Mouse (Mus musculus) forebrain, embryonic 16.5 days (tissue): Measurements from ENCODE around the gene Oit1. TPM values are rescaled to one million over a fixed set of nuclear protein-coding genes. Genes with fewer than 3 reads are reported as not detected.
A peak's percentile ranks its signal among the peaks of the same experiment; 100 is the strongest.

Source experiments
- ATAC-seq: fragments of 200-750 bp; cut with Nextera tagmentation; 2 replicates; pipeline ENCODE4 v1.8.0; 2017; ENCODE audit warnings: mild to moderate bottlenecking, moderate library complexity
- H3K27ac ChIP-seq: fragments of 300-500 bp; sonication (generic); 2 replicates; pipeline ENCODE4 v1.5.1; 2014; ENCODE audit warnings: low read length, control low read depth
- H3K27me3 ChIP-seq: fragments of 300-500 bp; sonication (generic); replicated peaks from 2 replicates; pipeline ENCODE4 v1.6.1; 2014; ENCODE audit warnings: low read length; ENCODE audit not compliant: control insufficient read depth, insufficient read depth
- H3K36me3 ChIP-seq: fragments of 300-500 bp; sonication (generic); 2 replicates; pipeline ENCODE4 v1.6.1; 2014; ENCODE audit not compliant: control insufficient read depth, insufficient read depth
- H3K4me1 ChIP-seq: fragments of 300-500 bp; sonication (generic); replicated peaks from 2 replicates; pipeline ENCODE4 v1.6.1; 2014; ENCODE audit warnings: low read length; ENCODE audit not compliant: control insufficient read depth, insufficient read depth
- H3K4me2 ChIP-seq: fragments of 300-500 bp; sonication (generic); 2 replicates; pipeline ENCODE4 v1.6.1; 2014; ENCODE audit warnings: mild to moderate bottlenecking, low read length, control low read depth
- H3K4me3 ChIP-seq: fragments of 300-500 bp; sonication (generic); replicated peaks from 2 replicates; pipeline ENCODE4 v1.5.1; 2014; ENCODE audit warnings: mild to moderate bottlenecking, low read length, control low read depth
- H3K9ac ChIP-seq: fragments of 300-500 bp; sonication (generic); replicated peaks from 2 replicates; pipeline ENCODE4 v1.6.1; 2014; ENCODE audit warnings: low read depth, low read length, control low read depth
- H3K9me3 ChIP-seq: fragments of 300-500 bp; sonication (generic); 2 replicates; pipeline ENCODE4 v1.6.1; 2016; ENCODE audit warnings: low read length; ENCODE audit not compliant: control insufficient read depth
- WGBS: fragments of 180-500 bp; shearing (Covaris S2); extraction: QIAGEN DNeasy Blood & Tissue Kit; methylation state at CpG from one replicate; pipeline ENCODE4 v1.1.7; 2014; 5-methylcytosine and 5-hydroxymethylcytosine counted together
- polyA plus RNA-seq: library from polyadenylated mRNA; unstranded; fragments of >200 nt; fragmentation: Nextera tagmentation; extraction: Ambion mirVana; gene quantifications from 2 replicates; pipeline ENCODE4 v1.2.1, GENCODE M21; 2015

Oit1 gene
- polyA plus RNA-seq, 1 experiment from 2014 or later = not detected

DNA sequence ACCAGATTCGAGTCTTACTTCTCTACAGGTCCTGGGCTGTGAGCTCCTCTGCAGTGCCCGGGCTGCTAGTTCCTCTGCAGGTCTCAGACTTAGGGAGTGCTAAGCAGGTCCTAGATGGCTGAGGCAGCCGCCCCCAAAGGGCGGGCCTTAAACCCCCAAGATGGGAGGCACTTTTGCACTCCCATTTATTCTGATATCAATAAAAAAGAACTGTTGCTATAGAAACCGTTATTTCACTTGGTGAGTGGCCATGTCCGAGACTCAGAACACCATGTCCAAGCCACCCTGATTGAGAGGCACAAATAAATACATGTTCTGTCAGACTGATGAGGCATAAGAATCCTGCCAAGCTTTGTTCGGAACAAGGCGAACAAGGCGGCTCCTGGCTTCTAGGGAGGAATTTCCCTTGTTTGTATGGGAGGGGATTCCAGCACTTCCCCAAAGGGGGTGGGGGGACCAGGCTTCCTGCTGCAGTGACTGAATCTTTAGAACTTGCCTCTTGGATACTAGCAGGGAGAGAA is 68.9 kb downstream of the Oit1 start:
- 8% methylated on average over 9 of the region's 9 CpGs for WGBS
- no peaks in the 10 kb centered on the region for H3K27me3 ChIP-seq
- no peaks in the 10 kb centered on the region for H3K36me3 ChIP-seq
- no peak overlapping the region for H3K4me3 ChIP-seq
- H3K9me3 ChIP-seq = no peaks in the 10 kb centered on the region
- ATAC-seq = peak; percentile 57
- peak overlapping the region; percentile 30 for H3K9ac ChIP-seq
- peaks cover 9% of the 10 kb centered on the region for H3K4me1 ChIP-seq
- no peak overlapping the region for H3K27ac ChIP-seq
- H3K4me2 ChIP-seq = no peak overlapping the region

DNA sequence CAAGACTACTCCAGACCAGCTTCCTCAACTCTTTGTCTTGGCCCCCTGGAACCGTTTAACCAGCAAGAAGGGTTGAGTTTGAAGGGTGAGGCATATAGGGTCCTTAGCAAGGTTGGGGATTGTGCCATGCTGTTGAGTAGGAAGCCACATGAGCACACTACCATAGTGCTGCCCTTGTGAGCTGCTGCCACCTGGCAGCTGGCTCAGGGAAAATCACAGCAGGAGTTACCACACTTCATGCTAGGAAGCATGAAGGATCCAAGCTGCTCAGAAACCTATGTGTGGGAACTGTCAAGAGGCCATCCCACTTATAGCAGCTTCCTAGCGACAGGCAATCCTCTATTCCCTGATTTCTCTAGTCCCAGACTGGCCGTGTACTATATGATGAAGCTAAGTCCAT is 69.9 kb downstream of the Oit1 start:
- Histone ChIP-seq H3K4me1 (peaks cover 9% of the 10 kb centered on the region), H3K4me2 (no peak overlapping the region), H3K27me3 (no peaks in the 10 kb centered on the region), H3K36me3 (no peaks in the 10 kb centered on the region), H3K9me3 (no peaks in the 10 kb centered on the region), H3K9ac (no peak overlapping the region), H3K27ac (no peak overlapping the region), H3K4me3 (no peak overlapping the region)
- no peak for ATAC-seq
- WGBS = 92% methylated on average over 3 of the region's 3 CpGs

DNA sequence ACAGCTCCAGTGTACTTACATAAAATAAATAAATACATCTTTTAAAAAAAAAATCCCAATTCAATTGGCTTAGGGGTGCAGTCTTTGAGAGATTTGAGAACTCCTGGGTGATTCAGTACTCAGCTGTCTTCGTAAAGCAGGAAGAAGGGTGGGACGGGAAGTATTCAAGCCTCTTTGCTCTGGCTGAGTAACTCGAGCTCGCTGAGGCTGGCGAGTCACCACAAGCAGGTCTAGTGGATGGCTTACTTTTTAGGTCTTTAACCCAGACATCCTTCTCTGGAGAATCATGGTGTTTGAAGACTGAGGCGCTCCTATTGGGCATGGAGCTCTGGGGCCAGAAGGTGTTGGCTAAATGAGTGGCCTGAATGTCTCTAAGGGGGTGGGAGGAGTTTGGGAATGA is 71.7 kb downstream of the Oit1 start:
- H3K9me3 ChIP-seq = no peaks in the 10 kb centered on the region
- H3K27ac ChIP-seq = no peak overlapping the region
- 90% methylated on average over 6 of the region's 6 CpGs for WGBS
- no peaks in the 10 kb centered on the region for H3K36me3 ChIP-seq
- no peak for ATAC-seq
- peaks cover 13% of the 10 kb centered on the region for H3K4me1 ChIP-seq
- H3K4me2 ChIP-seq = no peak overlapping the region
- H3K4me3 ChIP-seq = no peak overlapping the region
- no peak overlapping the region for H3K9ac ChIP-seq
- H3K27me3 ChIP-seq = no peaks in the 10 kb centered on the region

DNA sequence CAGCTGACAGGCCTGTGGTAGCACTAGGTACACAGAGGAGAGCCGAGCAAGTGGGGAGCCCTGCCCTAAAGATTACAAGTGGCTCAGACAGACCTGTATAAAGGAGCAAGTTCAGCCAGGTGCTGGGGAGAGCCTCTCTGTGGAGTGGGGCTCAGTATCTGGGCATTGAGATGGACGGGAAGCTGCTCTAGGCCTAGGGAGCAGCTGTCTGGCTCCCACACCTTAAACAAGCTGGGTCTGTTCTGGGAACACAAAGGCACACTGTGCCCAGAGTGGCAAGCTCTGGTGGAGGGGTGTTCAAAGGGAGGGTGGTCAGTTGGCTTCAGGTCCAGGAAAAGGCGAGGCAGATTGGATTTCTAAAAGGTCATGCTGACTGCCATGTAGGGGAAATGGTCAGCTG is 73.5 kb downstream of the Oit1 start:
- Histone ChIP-seq H3K9me3 (no peaks in the 10 kb centered on the region), H3K4me2 (no peak overlapping the region), H3K27ac (no peak overlapping the region), H3K4me3 (no peak overlapping the region), H3K4me1 (peaks cover 12% of the 10 kb centered on the region), H3K36me3 (no peaks in the 10 kb centered on the region), H3K9ac (no peak overlapping the region), H3K27me3 (no peaks in the 10 kb centered on the region)
- WGBS = 64% methylated on average over 3 of the region's 3 CpGs
- ATAC-seq = no peak

DNA sequence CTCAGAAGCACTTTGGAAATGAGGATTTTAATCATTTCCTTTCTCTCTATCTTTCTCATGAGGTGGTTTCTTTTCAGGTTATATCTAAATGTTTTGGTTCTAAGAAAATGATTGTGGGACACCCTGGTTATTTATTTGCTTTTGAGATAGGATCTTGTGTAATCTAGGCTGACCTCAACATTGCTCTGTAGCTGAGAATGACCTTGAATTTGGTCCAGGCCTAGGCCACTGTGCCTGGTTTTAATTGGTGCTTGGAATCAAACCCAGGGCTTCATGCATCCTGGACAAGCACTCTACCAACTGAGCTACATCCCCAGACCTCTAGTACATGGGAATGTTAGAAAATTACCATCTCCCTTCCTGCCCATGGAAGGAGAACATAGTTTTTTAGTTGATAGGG is 74.5 kb downstream of the Oit1 start:
- H3K9ac ChIP-seq = no peak overlapping the region
- no peak for ATAC-seq
- 0 out of 2 replicates have a peak, but pooled peaks cover 4% of the 10 kb centered on the region for H3K4me1 ChIP-seq
- H3K4me2 ChIP-seq = no peak overlapping the region
- no peaks in the 10 kb centered on the region for H3K36me3 ChIP-seq
- no peaks in the 10 kb centered on the region for H3K9me3 ChIP-seq
- no peak overlapping the region for H3K27ac ChIP-seq
- no peak overlapping the region for H3K4me3 ChIP-seq
- H3K27me3 ChIP-seq = no peaks in the 10 kb centered on the region

DNA sequence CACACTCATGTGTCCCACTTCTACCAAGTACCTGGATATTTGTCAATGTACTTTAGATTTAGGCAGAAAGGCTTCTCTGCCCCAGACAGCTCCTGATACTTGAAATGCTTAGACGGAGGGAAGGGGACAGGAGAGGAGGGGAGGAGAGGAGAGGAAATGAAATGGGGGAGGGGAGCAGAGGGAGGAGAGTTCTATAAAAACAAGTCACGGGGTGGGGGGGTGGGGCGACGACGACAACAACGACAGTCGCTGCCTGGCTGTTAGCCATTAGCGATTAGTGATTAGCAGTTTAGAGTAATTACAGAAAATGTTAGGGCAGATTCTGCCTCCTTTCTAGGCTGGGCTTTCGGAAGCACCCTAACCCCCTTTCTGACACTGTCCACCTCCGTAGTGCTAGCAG is 75.9 kb downstream of the Oit1 start:
- Histone ChIP-seq H3K9ac (no peak overlapping the region), H3K27ac (no peak overlapping the region), H3K4me3 (no peak overlapping the region), H3K36me3 (no peaks in the 10 kb centered on the region), H3K27me3 (no peaks in the 10 kb centered on the region), H3K9me3 (no peaks in the 10 kb centered on the region), H3K4me1 (0 out of 2 replicates have a peak, but pooled peaks cover 4% of the 10 kb centered on the region), H3K4me2 (no peak overlapping the region)
- whole genome bisulfite sequencing = 9% methylated on average over 10 of the region's 10 CpGs
- peak; percentile 21; the same call in 1 of the 2 replicates for ATAC-seq

DNA sequence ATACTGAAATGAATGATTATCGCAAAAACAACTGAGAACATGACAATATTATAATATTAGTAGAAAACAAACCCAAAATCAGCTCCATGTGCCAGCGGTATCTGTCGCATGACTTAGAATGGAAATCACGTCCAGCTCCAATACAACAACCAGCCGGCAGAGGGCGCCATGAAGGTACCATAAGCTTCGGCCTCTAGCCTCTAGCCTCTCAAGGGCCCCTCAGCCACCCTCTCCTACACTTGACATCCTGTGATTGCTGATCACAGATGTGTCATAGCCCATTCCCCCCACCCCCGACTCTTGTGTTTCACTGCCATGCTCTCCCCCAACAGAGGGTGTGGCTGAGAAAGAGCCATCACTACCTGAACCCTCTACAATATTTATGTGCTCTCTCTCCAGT is 78.3 kb downstream of the Oit1 start:
- Histone ChIP-seq H3K4me3 (no peak overlapping the region), H3K9me3 (no peaks in the 10 kb centered on the region), H3K27ac (no peak overlapping the region), H3K27me3 (no peaks in the 10 kb centered on the region), H3K36me3 (no peaks in the 10 kb centered on the region), H3K9ac (no peak overlapping the region), H3K4me2 (no peak overlapping the region), H3K4me1 (0 out of 2 replicates have a peak, but pooled peaks cover 4% of the 10 kb centered on the region)
- 29% methylated on average over 8 of the region's 8 CpGs for WGBS
- ATAC-seq = no peak

Other genes with a start within 250 kb of the Oit1 start
- 249 and 250 TPM in 2 replicates for gene Pdhb, start 205.7 kb downstream of the Oit1 start, polyA plus RNA-seq
- gene Kctd6, start 164.6 kb downstream of the Oit1 start, polyA plus RNA-seq = 7.2 and 8.1 TPM in 2 replicates
- 0.44 TPM in 1 of 2 replicates, not detected in the other for gene Acox2, start 119.4 kb downstream of the Oit1 start, polyA plus RNA-seq
- gene Fam107a, start 60.7 kb downstream of the Oit1 start, polyA plus RNA-seq = 0.54 and 0.73 TPM in 2 replicates